Mouse (Mus musculus): ENCODE data around the gene Leo1.
"Not testable (repeated sequence)": the region's sequence is repeated elsewhere in the genome, so short reads cannot be mapped to it uniquely, and the experiment has no call there.

Gene Leo1

GRCm38 (mm10) chr9:75467581-75467980, 26.3 kb downstream of the Leo1 start:
- no peak for DNase-seq (ENCODE audit: low read depth, low spot score)

- DNase-seq (ENCODE audit: low read depth, low spot score): no peak
These were observed 27.0 kb downstream of the Leo1 start for GRCm38 (mm10) chr9:75468297-75468696.

DNA sequence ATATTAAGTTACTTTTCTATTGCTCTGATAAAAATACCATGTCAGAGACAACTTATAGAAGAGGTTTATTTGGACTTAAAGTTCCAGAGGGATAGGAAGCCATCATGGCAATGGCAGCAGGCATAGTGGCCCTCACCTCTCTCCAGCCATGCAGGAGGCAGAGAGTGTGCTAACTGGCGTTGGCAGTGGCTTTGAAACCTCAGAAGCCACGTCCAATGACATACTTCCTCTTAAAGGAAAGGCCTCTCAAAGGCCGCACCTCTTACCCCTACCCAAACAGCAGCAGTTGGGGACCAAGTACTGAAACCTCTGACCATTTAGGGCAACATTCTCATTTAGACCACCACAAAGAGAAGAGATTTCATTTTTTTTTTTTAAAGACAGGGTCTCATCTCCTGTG, 35.9 kb downstream of the Leo1 start:
- no peak for DNase-seq (ENCODE audit: low read depth, low spot score)

DNA sequence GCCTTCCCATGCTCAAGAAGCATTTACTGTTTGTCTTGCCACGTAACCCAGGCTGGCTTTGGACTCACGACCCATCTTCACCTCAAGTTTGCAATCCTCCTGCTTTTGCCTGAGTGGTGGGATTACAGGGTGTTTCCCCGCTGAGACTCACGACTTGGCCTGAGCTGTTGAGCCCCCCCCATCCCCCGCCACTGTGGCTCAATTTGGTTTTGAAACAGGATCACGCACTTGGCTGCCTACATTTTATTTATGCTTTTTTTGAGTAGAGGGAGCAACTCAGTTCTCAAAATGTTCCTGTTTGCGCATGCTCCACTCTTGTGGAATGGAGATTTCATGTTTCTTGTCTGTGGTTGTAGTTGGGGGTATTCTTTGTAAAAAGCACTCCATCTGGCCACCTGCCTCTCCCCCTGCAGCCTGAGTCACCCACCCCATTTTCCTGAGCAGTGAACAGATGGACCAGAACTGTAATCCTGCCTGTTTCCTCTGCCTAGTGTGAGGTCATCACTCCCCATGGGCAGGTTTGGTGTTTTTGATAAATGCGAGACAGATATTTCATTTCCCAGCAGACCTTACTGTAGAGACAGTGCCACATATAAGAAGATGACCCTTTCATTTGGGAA, 37.9 kb downstream of the Leo1 start:
- DNase-seq (ENCODE audit: low read depth, low spot score): peak; percentile 96

DNA sequence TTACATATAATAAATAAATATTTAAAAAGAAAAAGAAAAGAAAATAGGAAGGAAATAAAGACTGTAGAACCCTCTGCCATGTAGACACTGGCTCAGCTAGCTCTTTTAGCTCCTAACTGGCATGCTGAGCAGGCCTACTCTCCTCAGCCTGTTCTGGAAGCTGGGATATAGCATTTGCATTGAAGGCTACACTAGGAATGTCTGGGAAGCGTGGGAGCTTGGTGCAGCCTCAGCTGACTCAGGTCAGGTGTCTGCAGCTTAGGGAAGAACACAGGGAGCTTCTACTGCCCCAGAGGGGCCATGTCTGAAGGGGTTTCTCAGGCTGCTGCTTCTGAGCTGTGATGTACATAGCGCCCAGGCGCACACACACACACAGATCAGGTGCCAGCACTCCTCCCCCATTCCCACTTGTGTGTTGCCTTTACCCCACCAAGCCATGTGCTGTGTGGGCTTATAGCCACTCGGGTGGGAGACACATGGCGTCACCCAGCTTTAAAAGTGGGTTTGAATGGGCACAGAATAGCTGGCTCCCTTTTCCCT, 39.3 kb downstream of the Leo1 start:
- DNase-seq (ENCODE audit: low read depth, low spot score): peak; percentile 75

DNA sequence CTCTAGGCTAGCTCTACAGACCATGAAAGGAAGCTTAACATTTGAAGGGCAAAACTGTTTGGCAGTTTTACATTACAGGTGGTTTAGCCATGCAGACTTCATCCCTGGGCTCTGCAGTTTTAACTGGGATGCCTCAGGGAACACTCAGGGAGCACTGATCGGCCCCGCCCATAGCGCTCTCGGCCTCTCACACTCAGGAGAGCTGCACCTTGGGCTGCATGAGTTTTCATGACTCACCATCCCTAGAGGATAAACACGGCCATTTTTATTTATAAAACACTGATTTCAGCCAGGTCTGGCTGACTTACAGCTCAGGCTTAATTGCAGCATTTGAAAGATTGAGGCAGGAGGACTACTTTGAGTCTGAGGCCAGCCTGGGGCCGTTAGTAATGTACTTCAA, 43.9 kb downstream of the Leo1 start:
- no peak for DNase-seq (ENCODE audit: low read depth, low spot score)

GRCm38 (mm10) chr9:75488255-75488654, 46.9 kb downstream of the Leo1 start:
- DNase-seq (ENCODE audit: low read depth, low spot score): not testable (repeated sequence)

- DNase-seq (ENCODE audit: low read depth, low spot score): peak; percentile 93
These were observed 53.2 kb downstream of the Leo1 start for GRCm38 (mm10) chr9:75494407-75495005.

DNA sequence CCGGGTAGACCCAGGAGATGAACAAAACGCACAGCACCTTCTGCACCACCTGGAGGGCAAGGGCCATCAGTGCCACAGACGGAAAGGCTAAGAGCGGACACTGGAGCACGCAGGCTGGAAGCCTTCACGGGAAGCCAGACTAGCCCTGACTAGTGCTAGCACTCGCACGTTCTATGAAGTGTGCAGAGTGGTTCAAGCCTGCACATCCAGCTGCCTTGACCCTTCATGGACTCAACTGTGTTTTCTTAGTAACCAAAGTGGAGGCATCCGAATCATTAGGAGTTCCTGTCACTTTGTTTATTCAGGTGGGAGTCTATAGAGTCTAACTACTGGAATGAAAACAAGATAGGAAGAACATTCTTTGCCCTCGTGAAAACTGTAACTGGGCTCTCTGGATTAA, 54.6 kb downstream of the Leo1 start:
- DNase-seq (ENCODE audit: low read depth, low spot score): no peak

GRCm38 (mm10) chr9:75498571-75498970, 57.2 kb downstream of the Leo1 start:
- no peak for DNase-seq (ENCODE audit: low read depth, low spot score)

- peak; percentile 77 for DNase-seq (ENCODE audit: low read depth, low spot score)
These were observed 63.0 kb downstream of the Leo1 start for GRCm38 (mm10) chr9:75504311-75504710.

DNA sequence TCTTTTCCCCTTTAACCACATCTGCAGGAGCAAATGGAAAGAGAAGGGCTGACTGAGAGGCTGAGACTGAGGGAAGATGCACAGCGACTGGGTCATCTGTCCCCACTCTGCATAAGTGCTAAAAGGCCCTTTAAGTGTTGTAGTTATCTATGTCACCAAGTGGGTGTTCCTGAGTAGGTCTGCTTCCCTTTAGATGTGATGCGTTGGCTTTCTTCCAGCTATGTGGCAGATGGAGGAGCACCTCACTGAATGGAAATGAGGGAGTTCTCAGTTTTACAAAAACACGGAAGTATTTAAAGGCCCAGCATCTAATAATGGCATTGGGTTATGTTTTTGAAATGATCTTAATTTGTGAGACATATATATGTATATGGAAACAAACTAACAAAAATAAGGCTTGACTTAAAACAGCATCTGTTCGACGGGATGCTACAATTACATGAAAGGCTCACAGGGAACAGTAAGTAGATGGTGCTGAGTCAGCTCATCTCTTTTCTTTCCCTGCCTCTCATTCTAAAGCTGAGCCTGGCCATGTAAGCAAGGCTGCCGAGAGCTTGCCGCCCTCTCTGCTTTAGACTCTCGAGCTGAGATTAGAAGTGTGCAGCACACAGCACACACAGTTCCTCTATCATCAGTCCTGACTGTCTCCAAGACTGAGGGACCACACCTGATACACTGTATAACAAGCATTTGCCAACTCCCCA, 70.1 kb downstream of the Leo1 start:
- peak; percentile 92 for DNase-seq (ENCODE audit: low read depth, low spot score)

DNA sequence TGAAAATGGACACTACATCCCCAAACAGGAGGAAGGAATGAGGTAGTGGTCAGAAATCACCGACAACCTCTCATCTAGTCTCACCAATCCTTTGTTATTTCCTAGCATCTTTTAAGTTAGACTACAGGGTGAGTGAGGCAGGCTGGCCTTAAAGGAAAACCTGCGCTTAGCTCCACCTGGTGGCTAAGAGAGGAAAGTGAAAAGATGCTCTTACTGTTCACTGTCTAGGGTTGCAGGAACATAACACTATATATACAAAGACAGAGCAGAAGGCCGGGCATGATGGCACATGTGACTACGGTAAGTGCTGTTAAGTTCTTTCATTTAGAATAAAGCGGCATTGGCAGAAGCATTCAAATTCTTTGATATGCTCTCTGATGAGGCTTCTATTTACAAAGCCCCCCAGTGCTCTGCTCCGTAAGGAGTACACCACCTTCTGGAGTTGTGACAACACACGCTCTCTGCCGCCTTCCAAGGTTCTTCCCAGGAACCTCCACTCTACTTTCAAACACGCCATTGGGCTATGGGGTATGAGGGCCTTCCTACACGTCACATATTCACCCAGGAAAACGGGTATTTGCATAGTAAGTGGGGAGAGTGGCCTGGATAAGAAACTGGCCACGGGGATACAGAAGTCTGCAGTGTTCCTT, 74.3 kb downstream of the Leo1 start:
- DNase-seq (ENCODE audit: low read depth, low spot score): peak; percentile 92

Data from brain, adult 2 months (tissue).